Mouse (Mus musculus) NIH3T3 (cell line): ENCODE results near the gene Gm6588.
"Not testable (repeated sequence)": the region's sequence is repeated elsewhere in the genome, so short reads cannot be mapped to it uniquely, and the experiment has no call there.

Source experiments
- DNase-seq: peaks from one replicate; pipeline ENCODE4 v3.0.0-alpha.2; 2012; ENCODE audit warnings: low read depth

The Gm6588 gene

DNA sequence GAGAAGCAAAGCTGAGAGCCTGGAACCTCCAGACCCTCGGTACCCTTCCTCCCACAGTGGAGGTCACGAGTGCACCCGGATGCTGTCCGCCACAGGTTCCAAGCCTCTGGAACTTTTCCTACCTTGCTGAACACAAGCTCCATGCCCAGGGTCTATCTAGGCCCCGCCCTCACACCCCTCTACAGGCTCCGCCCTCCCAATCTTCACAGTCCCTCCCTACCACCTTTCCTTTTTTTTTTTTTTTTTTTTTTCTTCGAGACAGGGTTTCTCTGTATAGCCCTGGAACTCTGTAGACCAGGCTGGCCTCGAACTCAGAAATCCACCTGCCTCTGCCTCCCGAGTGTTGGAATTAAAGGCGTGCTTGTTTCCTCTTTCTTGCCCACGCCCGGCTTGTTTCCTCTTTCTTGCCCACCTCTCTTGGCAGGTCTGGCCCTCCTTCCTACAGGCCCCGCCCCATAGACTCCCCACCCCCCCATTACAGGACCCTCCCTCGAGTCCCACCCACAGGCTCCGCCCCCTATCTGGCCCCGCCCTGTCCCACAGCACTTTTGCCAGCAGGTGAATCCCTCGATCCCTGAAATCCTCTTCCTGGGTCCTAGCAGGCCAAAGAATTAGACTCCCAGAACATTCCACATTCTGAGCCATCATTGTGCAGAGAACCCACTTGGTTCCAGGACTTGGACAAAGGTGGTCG is at the start of gene Gm6588:
TSS of gene Gm6588 (plus strand) at position 680 of the 694 bp plus-strand sequence.
- no peak for DNase-seq

DNA sequence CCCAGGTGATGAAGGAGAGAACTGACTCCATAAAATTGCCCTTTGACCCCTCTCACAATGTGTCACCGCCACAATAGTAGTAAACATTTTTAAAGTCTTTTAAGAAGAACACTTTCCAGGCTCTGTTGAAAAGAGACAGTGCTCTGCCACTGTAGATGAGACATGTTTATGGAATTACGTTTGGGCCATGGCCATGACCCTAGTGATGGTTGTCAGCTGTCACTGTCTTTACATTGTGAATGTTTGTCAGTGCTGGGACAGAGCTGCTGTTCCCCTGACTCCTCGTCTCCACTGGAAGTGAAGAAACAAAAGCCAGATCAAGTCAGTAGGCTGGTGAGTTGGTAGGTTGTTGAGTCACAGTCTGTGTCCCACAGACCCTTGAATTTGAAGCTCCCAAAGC is 46.8 kb upstream of the Gm6588 start:
- no peak for DNase-seq

DNA sequence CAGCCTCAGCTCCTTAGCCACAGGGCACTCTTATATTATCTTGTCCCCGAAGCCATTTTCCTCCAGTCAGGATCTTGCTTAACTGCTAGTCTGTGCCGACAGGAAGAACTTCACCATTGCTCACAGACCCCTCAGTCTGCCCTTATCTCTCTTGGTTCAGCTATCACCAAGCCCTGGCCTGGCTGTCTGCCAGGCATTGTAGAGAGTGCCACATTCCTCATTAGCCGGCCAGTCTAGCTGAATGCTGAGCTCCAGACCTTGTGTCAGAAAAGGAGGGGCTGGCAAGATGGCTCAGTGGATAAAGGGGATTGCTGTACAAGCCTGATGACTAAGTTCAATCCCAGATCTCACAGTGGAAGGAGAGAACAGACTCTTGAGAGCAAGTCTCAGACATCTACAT is 43.2 kb upstream of the Gm6588 start:
- DNase-seq: no peak

DNA sequence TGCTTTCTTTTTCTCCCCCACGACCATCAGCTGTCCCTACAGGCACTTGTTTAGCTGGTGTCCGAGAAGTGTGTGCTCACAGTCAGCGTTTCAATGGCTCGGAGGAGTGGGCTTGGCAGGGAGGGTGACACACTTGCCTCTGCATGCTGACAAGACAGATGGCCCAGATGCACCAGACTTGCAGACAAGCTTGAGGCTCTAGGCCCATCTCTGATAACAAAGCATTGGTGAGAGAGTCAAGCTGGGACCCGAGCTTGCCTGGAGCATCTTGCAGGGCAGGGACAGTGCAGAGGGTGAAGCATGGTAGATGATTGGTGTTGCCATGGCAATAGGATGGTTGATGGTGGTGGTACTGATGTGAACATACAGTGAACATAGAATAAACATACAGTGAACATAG is 40.0 kb upstream of the Gm6588 start:
- no peak for DNase-seq

DNA sequence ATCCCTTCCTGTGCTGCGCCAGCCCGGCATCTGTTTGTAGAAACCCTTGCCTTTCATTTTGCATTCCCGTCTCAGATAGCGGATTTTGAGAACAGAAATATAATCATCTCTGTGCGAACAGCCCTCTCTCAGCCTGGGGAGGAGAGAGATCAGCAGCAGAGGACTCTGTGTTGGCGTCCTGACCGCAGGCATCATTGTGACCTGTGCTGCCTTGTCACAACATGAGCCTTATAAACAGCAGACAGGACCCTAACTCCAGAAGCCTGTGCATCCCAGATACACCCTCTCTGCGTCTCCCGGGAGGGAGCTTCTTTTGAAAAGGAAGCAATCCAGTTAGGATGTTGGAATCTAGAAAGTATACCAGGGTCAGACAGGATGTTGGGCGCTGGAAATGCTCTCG is 38.2 kb upstream of the Gm6588 start:
- no peak for DNase-seq

DNA sequence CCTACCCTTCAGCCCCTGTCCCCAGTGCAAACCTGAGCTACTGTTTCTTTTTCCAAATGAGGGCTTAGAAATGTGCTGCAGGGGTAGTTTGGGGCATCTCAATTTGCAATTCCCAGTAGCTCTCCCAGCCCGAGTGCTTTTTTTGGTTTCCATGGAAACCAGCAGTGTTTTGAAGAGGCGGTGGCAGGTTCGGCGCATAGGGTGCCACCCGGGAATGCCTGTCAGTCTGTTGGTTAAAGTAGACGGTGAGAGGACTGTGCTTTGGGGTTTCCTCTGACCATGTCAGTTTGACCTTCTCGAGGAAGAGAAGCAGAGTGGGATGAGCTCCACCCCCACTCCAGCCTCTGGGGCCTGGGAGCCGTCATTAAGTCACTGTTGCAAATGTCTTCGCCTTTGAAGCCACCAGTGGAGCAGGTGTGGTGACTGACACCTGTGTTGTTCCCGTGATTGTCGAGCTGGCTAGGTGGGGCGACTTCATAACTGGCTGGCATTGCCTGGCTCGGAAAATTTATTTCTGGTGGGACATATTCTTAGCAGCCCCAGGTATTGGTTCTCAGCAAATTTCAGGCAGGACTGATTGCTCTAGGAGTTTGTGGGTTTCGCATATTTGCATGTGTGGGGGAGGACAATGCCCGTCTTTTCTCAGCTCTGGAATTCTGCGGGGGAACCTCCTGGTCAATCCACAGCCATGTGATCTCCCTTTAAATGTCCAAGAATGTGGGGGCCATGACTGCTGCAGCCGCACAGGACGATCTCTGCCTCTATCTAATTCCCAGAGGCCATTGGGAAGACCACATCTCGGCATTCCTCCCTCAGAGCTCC is 37.5 kb upstream of the Gm6588 start:
- no peak for DNase-seq

DNA sequence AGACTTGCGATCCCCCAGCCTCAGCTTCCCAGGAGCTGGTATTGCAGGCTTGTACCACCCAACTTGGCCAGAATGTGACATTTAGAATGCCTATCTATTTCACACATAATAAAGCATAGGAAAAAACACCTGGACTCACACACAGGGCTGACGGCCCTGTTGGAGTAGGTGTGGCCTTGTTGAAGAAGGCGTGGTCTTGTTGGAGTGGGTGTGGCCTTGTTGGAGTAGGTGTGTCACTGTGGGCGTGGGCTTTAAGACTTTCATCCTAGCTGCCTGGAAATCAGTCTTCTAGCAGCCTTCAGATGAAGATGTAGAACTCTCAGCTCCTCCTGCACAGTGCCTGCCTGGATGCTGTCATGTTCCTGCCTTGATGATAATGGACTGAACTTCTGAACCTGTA is 36.4 kb upstream of the Gm6588 start:
- not testable (repeated sequence) for DNase-seq

DNA sequence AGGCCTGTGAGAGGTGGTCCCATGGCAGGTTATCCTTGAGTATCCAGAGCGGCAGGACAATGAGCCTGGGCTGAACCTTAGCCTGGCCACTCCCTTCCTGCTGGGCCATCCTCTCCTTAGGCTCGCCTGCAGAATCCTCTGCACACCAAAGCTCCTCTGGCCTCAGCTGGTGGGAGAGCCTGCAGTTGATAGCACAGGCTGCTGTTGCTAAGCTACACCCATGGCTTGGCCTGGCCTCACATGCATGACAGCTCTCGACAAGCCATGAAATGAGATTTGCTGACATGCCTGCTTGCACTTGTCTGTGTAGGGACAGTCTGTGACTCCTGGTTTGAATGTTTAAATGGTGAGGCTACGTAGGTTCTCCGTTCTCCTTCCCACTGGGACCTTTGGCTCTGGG is 32.6 kb upstream of the Gm6588 start:
- no peak for DNase-seq

DNA sequence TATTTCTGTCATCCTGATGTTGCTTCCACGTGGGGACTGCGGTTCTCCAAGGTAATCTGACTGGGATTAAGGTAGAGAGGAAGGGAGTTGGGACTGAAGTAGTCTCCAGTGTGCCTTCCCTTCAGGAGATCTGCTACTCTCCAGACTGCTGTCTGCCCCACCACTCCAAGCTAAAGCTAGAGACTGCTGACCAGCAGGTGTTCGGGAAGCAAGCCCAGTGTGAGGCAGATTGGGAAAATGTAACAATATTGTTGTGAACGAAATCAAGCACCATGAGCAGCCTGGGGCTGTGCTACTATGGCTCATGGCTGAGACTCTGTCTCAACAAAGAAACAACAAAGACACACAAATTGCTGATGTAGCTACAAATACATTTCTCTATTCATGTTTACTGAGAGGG is 31.2 kb upstream of the Gm6588 start:
- DNase-seq: no peak

DNA sequence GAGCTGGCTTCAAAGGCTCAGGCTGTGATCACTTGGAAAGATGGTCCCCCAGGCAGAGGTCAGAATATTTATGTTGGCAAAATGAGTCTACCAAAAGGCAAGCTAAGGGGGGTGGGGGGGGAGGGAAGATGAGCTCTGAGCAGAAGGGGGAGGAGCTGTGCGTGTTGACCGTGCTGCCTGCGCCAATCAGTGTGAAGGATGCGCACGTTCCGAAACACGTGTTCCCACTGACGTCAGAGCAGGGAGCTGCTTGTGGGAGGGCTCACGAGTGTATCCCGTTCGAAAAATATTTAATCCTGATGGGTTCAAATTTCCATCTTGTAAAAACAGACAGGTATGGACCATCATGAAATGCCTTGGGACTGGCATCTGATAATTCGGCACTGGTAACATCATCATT is 29.7 kb upstream of the Gm6588 start:
- no peak for DNase-seq

DNA sequence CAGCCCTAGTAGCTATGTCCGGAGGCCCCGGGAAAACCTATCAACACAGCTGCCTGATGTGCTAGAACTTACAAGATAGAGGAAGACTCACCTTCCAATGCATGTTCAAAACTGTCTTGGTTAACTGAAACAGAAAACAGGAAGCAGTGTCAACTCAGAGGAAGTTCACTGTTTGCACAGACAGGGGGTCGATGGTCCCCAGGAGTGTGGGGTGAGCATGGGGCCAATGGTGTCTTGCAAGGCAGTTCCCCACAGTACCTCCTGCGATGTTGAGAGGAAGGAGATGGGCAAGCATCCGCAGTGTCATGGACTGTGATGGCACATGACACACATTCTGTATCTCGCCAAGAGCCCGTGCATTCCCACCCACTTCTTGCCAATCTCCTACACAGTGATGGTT is 22.6 kb upstream of the Gm6588 start:
- DNase-seq: no peak

DNA sequence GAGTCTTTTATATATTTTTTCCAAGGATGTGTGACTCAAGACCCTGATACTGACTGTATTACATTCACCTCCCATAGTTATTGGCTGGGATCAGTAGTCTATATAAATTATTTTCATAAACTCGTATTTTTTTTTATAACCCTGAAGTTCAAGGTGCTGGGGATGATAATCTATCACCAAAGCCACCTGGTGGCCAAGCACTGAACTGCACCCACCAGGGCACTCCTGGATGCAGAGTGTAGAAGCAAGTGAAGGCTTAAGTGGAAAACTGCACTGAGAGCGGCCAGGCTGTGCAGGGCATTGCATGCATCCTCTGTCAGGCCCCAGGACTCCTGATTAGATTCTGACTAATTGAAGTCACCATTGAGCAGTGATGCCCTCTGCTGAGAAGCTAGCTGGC is 21.9 kb upstream of the Gm6588 start:
- DNase-seq: peak; percentile 74

DNA sequence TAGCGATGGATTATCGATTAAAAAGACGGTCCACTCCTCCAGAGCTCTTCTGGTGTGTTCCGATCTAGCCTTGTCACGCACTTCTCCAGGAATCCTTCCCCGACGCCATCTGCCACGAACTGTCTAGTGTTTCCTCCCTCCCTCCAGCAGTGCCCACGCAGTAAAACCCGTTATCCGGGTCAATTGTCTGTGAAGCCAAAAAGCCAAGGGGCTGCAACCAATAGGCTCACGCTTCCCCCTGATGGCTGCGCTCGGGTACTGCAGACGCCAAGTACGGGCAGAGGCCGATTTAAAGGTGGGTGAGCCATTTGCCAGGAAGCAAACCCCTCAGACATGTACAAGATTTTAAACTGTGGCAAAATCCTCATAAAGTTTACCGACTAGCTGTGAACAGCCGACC is 20.3 kb upstream of the Gm6588 start:
- peak; percentile 71 for DNase-seq

DNA sequence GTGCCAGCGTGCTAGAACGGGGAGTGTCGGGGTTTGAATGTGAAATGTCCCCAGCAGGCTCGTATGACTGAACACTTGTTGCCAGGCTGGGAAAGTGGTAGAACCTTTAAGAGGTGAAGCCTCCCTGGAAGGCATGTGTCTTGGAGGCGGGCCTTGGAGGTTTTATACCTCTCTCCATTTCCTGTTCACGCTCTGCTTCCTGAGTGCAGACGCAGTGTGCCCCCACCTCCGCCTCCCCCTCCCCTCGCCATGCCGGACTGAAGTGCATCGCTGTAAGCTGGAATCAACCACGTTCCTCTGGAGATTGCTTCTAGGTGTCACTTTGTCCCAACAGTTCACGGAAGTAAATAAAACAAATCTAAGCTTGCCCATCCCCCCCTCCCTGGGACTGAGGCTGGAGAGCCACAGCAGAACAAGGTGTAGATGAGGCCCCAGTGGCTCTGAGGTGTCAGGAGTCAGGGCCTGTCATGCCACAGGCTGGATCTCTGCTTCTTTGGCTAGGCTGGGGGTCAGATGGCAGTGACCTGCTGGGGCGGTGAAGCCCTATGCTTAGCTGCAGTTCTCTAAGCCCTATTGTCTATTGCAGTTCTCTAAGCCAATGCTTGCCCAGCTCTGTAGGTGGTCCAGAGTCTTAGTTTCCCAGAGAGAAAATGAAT is 18.0 kb upstream of the Gm6588 start:
- DNase-seq: no peak

DNA sequence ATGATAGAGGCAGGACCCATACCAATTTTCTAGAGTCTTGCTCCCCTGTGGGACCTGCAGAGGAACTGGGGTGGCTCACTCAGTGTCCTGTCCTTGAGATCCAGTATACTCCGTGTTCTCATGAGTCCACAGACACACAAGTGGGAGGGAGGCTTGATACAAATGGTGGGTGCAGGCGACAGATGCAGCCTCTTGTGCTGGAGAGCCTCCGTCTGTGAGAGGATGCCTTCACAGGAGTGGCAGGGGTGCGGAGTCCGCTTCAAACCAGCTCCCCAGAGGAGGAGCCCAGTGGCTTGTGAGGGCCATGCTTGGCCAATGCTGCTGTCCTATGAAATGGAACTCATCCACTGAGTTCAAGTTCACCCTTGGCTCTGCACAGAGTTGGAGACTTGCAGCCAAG is 17.2 kb upstream of the Gm6588 start:
- no peak for DNase-seq

DNA sequence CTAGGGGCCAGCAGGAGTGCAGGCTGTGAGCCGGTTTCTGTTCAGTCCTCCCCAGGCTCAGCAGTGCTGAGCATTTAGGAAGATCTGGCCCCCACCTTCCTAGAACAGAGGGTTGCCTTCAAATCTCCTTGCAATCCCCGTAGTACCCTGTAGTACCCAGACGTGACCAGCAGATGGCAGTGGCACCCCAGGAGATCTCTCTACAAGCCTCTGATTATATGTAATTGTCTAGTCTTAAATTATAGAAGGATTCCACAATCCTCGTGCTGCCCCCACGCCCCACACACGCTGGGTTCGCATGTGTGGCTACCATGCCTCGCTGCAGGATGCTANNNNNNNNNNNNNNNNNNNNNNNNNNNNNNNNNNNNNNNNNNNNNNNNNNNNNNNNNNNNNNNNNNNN is 16.2 kb upstream of the Gm6588 start:
- peak; percentile 79 for DNase-seq

DNA sequence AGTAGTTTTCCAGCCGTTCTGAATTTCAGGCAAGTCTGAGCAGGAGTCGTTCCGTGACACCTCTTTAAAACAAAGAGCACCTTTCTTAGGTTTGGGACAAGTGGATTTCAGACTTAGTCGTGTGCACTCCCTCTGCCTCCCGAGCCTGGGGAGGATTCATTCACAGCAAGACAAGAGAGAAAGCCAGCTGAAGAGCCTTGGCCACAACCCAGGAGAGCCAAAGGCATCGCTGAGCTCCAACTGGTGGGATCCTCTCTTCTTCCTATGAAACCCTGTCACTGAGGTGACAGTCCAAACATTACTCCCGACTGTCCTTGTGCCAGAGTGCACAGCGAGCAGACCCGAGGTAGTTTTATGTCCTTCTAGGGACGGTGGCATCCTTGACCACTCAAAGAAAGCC is 10.7 kb upstream of the Gm6588 start:
- no peak for DNase-seq

DNA sequence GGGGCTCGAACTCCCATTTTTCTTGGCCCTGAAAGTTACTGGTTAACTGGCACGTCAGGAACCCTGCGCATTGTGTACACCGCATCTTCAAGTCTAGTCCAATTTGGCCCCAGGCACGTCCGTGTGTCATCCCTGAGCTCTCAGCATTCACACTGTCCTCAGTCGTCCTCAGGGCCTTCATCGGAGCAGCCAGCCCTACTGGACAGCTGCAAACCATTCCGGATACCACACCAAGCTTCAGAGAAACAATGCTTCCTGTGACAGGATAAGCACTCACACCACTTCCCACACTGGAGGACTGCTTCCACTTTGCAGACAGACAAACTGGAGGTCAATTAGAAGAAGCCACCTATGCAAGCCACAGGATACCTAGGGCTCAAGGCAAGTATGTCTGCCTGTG is 3.9 kb downstream of the Gm6588 start:
- no peak for DNase-seq

DNA sequence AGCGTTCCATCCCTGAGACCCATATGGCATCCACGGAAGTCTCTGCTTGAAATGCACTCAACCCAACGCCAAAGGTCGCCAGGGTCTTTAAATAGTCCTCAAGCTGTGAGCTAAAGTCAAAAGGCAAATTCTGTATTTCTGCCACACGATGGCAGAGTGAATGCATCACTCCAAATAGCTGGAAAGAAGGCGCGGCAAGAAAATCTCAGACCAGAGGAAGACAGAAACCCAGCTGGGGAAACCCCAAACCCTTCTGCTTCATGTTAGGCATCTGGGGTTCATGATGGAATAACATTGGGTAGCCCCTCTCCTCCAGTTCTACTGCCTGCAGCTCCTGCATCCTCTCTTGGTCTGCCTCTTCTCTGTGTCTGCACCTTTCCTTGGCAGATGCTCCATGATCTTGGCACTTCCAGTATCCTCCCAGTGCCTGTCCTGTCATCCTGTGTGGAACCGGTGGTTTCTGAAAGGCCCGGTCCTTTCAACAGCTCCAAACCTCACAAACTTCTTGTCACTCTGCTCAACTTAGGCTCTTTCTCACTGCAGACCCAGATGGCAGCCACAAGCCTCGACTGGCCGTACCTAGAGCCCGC is 5.8 kb downstream of the Gm6588 start:
- no peak for DNase-seq

DNA sequence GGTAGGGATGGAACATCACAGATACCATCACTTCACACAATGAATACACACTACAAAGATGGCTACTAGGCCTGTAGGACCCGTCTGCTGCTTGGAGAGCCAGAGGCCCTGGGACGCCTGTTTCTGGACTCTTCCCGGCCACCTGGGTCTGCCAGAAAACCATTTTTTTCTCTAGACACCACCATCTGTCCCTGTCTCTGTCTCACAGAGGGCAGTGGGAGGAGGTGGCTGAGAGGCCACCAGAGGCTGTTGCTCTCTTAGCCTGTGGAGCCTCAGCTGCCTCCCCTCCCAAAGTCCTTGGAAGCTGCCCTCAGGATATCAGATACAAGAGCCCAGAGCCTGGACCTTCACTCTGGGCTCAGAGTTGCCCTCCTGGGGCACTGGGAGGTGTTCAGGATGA is 10.7 kb downstream of the Gm6588 start:
- no peak for DNase-seq

DNA sequence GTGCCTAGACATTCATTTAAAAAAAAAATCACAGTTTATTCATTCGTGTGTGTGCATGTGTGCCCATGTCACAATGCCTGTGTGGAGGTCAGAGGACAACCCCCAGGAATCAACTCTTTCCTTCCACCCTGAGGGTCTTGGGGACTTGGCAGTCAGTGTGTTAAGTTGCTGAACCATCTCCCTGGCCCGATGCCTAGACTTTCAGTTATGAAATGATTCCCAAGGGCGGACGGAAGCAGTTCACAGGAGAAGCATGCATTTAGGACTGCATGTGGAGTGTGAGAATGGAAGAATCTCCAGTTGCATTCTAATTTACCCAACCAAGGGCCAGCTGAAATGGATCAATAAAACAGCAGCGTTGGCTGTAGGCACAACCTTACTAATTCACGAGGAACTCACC is 17.1 kb downstream of the Gm6588 start:
- DNase-seq: no peak

DNA sequence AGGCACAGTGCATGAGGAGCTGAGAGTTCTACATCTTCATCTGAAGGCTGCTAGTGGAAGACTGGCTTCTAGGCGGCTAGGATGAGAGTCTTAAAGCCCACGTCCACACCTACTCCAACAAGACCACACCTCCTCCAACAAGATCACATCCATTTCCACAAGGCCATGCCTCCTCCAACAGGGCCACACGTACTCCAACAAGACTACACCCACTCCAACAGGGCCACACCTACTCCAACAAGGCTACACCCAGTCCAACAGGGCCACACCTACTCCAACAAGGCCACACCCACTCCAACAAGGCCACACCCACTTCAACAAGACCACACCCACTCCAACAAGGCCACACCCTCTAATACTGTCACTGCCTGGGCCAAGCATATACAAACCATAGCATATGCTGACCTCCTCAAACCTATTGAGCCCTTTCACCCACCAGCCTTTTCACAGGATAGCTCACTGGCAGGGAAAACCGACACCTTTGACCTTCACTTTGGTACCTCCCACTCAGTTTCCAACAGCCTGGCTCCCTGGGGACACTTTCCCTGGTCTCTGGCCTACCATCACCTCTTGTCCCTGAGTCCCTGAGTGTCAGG is 19.9 kb downstream of the Gm6588 start:
- no peak for DNase-seq
